12 mouse cellular contexts compared by ENCODE assay signal in genomic region chr2:120348120-120348519, GRCm38 (mm10). TPM values are rescaled to one million over a fixed set of nuclear protein-coding genes. Genes with fewer than 3 reads are reported as not detected.
A peak's percentile ranks its signal among the peaks of the same experiment; 100 is the strongest.
DNase-seq lines count a peak whose midpoint lies in the region; ATAC-seq and TF ChIP-seq lines count a peak whose summit lies in the region.
"Had no signal": no experiment of that assay in that cellular context is flagged by ENCODE, and none has a peak within 500 bp of the region (broad histone marks: within the 10 kb centered on the region; RNA-seq: fewer than 3 reads in every experiment).

No protein-coding gene starts in this region.

- no peak overlapping the region for H3K4me2 ChIP-seq in forebrain, embryonic 15.5 days (replicated peaks)
- no peak overlapping the region for H3K4me2 ChIP-seq in hindbrain, postnatal 0 days (ENCODE audit: low read depth, low read length)
- H3K4me2 ChIP-seq: neural tube, embryonic 13.5 days had no signal

- no peak overlapping the region for H3K27ac ChIP-seq in forebrain, embryonic 15.5 days (replicated peaks)
- no peak overlapping the region for H3K27ac ChIP-seq in hindbrain, postnatal 0 days
- H3K27ac ChIP-seq: embryonic facial prominence, embryonic 10.5 days; liver, embryonic 14.5 days; neural tube, embryonic 13.5 days had no signal

- no peak for TF ChIP-seq CTCF in hindbrain, postnatal 0 days (IDR thresholded peaks at IDR 0.05; ENCODE audit: low read depth)

- H3K27me3 ChIP-seq in forebrain, embryonic 15.5 days, result no peaks in the 10 kb centered on the region
- H3K27me3 ChIP-seq in hindbrain, postnatal 0 days (ENCODE audit: insufficient read depth, low read length), result no peaks in the 10 kb centered on the region
- H3K27me3 ChIP-seq: neural tube, embryonic 13.5 days had no signal

- peak; percentile 27 to 39 for DNase-seq in adrenal gland, adult (ENCODE audit: inconsistent age in 2 of 2, low spot score in 1 of 2)
- no peak for DNase-seq in adrenal gland, adult 8-10 months
- DNase-seq in CD4-positive, CD25-positive, alpha-beta regulatory T cell, adult 2 months (ENCODE audit: low read depth, low spot score), result peak; percentile 25
- peak; percentile 29 for DNase-seq in induced T-regulatory cell, adult 2 months (ENCODE audit: low read depth)
- DNase-seq in lung, postnatal 25 days (ENCODE audit: low spot score), result peak; percentile 42
- DNase-seq in left cerebral cortex, adult 9 months (ENCODE audit: low spot score in 2 of 2), result no peak
- DNase-seq in hindbrain, postnatal 0 days (ENCODE audit: low spot score), result no peak

- 90% methylated on average over 9 of the region's 9 CpGs for WGBS in forebrain, embryonic 15.5 days
- 88% methylated on average over 9 of the region's 9 CpGs for WGBS in hindbrain, postnatal 0 days

- H3K9ac ChIP-seq in forebrain, embryonic 15.5 days (replicated peaks), result no peak overlapping the region
- H3K9ac ChIP-seq in hindbrain, postnatal 0 days (replicated peaks; ENCODE audit: low read length), result no peak overlapping the region
- H3K9ac ChIP-seq: liver, embryonic 14.5 days; neural tube, embryonic 13.5 days had no signal

- H3K4me1 ChIP-seq in forebrain, embryonic 15.5 days, result peaks cover 13% of the 10 kb centered on the region
- peaks cover 8% of the 10 kb centered on the region for H3K4me1 ChIP-seq in hindbrain, postnatal 0 days (ENCODE audit: insufficient read depth, low read length)

- peaks cover 60% of the 10 kb centered on the region for H3K36me3 ChIP-seq in forebrain, embryonic 15.5 days
- H3K36me3 ChIP-seq in hindbrain, postnatal 0 days (ENCODE audit: insufficient read depth, low read length), result peaks cover 27% of the 10 kb centered on the region

- no peaks in the 10 kb centered on the region for H3K9me3 ChIP-seq in forebrain, embryonic 15.5 days
- H3K9me3 ChIP-seq in hindbrain, postnatal 0 days (ENCODE audit: low read length), result no peaks in the 10 kb centered on the region
- H3K9me3 ChIP-seq: embryonic facial prominence, embryonic 10.5 days; neural tube, embryonic 13.5 days had no signal

- no peak overlapping the region for H3K4me3 ChIP-seq in forebrain, embryonic 15.5 days
- no peak overlapping the region for H3K4me3 ChIP-seq in hindbrain, postnatal 0 days (ENCODE audit: low read length)
- H3K4me3 ChIP-seq: embryonic facial prominence, embryonic 10.5 days; neural tube, embryonic 13.5 days had no signal

- no peak for ATAC-seq in forebrain, embryonic 15.5 days (replicated peaks)
- ATAC-seq in hindbrain, postnatal 0 days, result no peak

RNA-seq across cellular contexts. Expression of gene Vps39, which starts 4.8 kb away (rescaled TPM):
- 10 to 100 TPM; 56.3 to 75.8 (median 70.1) TPM for total RNA-seq in adrenal gland, adult 8-10 months (2022)
- 50.0 and 50.9 TPM in 2 replicates for polyA plus RNA-seq in forebrain, embryonic 15.5 days (2015; fragmentation: Nextera tagmentation; extraction: Ambion mirVana)
- total RNA-seq in hindbrain, postnatal 0 days (2014; rRNA removed), result 47.9 and 67.4 TPM in 2 replicates
- polyA plus RNA-seq in hindbrain, postnatal 0 days (2015; fragmentation: Nextera tagmentation; extraction: Ambion mirVana), result 31.9 and 32.2 TPM in 2 replicates

RNA-seq across cellular contexts. Expression of gene Pla2g4f, which starts 34.2 kb away (rescaled TPM):
- total RNA-seq in adrenal gland, adult 8-10 months (2022), result not detected
- polyA plus RNA-seq in forebrain, embryonic 15.5 days (2015; fragmentation: Nextera tagmentation; extraction: Ambion mirVana), result not detected in 2 replicates
- total RNA-seq in hindbrain, postnatal 0 days (2014; rRNA removed), result not detected in 2 replicates
- not detected in 2 replicates for polyA plus RNA-seq in hindbrain, postnatal 0 days (2015; fragmentation: Nextera tagmentation; extraction: Ambion mirVana)
- total RNA-seq: layer of hippocampus, adult 18-20 months had no signal
- polyA plus RNA-seq: embryonic facial prominence, embryonic 10.5 days; liver, embryonic 14.5 days; neural tube, embryonic 13.5 days had no signal

RNA-seq across cellular contexts. Expression of gene Ganc, which starts 55.6 kb away (rescaled TPM):
- 10 to 100 TPM; 41.0 to 49.5 (median 44.7) TPM for total RNA-seq in adrenal gland, adult 8-10 months (2022)
- polyA plus RNA-seq in forebrain, embryonic 15.5 days (2015; fragmentation: Nextera tagmentation; extraction: Ambion mirVana), result 7.8 and 10.2 TPM in 2 replicates
- total RNA-seq in hindbrain, postnatal 0 days (2014; rRNA removed), result 7.5 and 10.5 TPM in 2 replicates
- 8.2 and 9.1 TPM in 2 replicates for polyA plus RNA-seq in hindbrain, postnatal 0 days (2015; fragmentation: Nextera tagmentation; extraction: Ambion mirVana)

RNA-seq across cellular contexts. Expression of gene Tmem87a, which starts 55.8 kb away (rescaled TPM):
- total RNA-seq in adrenal gland, adult 8-10 months (2022), result 10 to 100 TPM; 48.4 to 61.4 (median 53.4) TPM
- polyA plus RNA-seq in forebrain, embryonic 15.5 days (2015; fragmentation: Nextera tagmentation; extraction: Ambion mirVana), result 6.7 and 7.3 TPM in 2 replicates
- 23.2 and 25.0 TPM in 2 replicates for total RNA-seq in hindbrain, postnatal 0 days (2014; rRNA removed)
- 7.4 and 7.9 TPM in 2 replicates for polyA plus RNA-seq in hindbrain, postnatal 0 days (2015; fragmentation: Nextera tagmentation; extraction: Ambion mirVana)

RNA-seq across cellular contexts. Expression of gene Pla2g4d, which starts 59.1 kb away (rescaled TPM):
- under 1 TPM in 1 of 4 experiments, not detected in 3; 0.10 TPM for total RNA-seq in adrenal gland, adult 8-10 months (2022)
- not detected in 2 replicates for polyA plus RNA-seq in forebrain, embryonic 15.5 days (2015; fragmentation: Nextera tagmentation; extraction: Ambion mirVana)
- total RNA-seq in hindbrain, postnatal 0 days (2014; rRNA removed), result 0.14 and 0.16 TPM in 2 replicates
- polyA plus RNA-seq in hindbrain, postnatal 0 days (2015; fragmentation: Nextera tagmentation; extraction: Ambion mirVana), result 0.20 TPM in 2 replicates
- total RNA-seq: layer of hippocampus, adult 18-20 months had no signal
- polyA plus RNA-seq: liver, embryonic 14.5 days had no signal

Comparison
In these comparisons a context has a peak if more than half of its experiments do, and no peak if none do; other contexts are left out.
1. DNase-seq: peak in adrenal gland, adult (2 of 2), CD4-positive, CD25-positive, alpha-beta regulatory T cell, adult 2 months (single experiment), induced T-regulatory cell, adult 2 months (single experiment) and lung, postnatal 25 days (single experiment); none in adrenal gland, adult 8-10 months (single experiment), left cerebral cortex, adult 9 months (0 of 2) and hindbrain, postnatal 0 days (single experiment).